Mouse (Mus musculus) brain, embryonic 14.5 days (tissue): ENCODE measurements around the gene Zfp69.

Source experiments
- CTCF ChIP-seq: fragments of 200-500 bp; IDR thresholded peaks from 2 replicates; pipeline ENCODE4 v1.5.1; 2012; ENCODE audit warnings: inconsistent platforms, mild to moderate bottlenecking, moderate library complexity, borderline replicate concordance; ENCODE audit not compliant: insufficient read depth, insufficient read length; ENCODE audit errors: extremely low read depth
- POLR2A ChIP-seq: fragments of 200-500 bp; IDR thresholded peaks from 2 replicates; pipeline ENCODE4 v1.6.1; 2012; ENCODE audit warnings: mild to moderate bottlenecking, inconsistent platforms, borderline replicate concordance; ENCODE audit not compliant: poor library complexity, insufficient read depth, insufficient read length, severe bottlenecking; ENCODE audit errors: extremely low read depth

- TF ChIP-seq CTCF: no peak
- no peak for TF ChIP-seq POLR2A
Measured at GRCm38 (mm10) chr4:120921461-120921860, 30.0 kb downstream of the Zfp69 start.
